Mouse (Mus musculus): ENCODE results near the gene Galnt4. TPM values are rescaled to one million over a fixed set of nuclear protein-coding genes. Genes with fewer than 3 reads are reported as not detected.

The Galnt4 gene
- 3.7 and 4.6 TPM in 2 replicates for polyA plus RNA-seq (2012; ENCODE audit: low replicate concordance)

DNA sequence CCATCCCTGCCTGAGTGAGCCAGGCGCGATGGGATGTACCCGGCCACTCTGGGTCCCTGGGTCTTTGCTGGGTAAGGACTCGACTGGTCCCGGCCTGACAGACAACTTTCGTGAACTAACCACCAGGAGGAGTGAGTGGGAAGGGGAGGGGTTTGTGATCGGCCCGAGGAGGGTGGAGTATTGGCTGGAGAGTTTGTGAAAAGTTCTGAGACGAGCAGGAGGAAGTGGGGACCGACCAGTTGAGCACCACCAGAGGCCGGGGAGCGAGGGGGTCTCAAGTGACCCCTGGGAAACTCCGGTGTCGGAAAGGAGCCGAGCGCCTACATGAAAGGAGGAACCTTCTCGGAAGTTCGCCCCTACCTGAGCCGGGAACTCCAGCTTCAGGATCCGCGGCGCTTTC is at the start of gene Galnt4:
Gene Galnt4, plus strand, starts transcription at position 196 of the 400 bp plus-strand sequence.

DNA sequence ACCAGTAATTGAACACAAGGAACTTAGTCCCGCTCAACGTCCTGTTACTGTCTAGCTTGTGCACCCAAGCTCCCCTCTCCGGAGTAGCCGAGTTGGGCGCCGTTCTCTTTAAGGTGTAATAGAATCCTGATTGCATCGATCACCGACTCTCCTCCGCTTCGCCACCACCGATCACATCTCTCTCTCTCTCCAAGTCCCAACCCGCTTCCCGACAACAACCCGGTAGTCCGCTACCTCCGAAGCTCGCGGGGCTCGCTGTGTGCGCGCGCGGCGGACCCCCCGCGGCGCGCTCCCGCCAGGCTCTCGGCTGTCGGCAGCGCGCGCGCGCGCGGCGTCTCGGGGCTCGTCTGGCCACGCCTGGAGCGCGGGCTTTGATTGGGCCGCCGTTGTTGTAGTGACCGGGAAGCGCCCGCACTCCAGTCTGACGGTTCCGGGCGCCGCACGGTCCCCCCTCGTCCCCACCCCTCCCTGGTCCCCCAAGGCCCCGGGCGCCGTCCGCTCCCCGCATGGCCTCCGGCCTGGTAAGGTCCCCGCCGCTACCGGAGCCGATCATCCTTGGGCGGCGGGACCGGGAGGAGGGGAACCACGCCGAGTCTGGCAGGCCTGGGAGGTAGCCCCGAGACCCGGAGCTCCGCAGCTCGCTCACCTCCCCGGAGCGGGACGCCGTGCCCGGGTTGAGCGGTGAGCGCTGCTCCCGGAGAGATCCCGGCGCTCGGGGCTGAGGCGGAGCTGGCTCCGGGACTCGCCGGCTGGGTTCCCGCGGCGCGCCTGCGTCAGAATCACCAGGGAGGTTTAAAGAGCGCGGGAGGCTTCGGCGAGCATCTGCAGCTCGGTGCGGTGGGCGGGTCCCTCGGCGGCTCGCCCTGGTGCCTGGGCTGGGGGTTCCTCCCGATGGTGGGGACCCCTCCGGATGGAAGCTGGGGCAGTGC is 992 bp upstream of the Galnt4 start, which contains the start of gene Poc1b:
Gene Poc1b, plus strand, starts transcription at position 334 of the 929 bp plus-strand sequence.

DNA sequence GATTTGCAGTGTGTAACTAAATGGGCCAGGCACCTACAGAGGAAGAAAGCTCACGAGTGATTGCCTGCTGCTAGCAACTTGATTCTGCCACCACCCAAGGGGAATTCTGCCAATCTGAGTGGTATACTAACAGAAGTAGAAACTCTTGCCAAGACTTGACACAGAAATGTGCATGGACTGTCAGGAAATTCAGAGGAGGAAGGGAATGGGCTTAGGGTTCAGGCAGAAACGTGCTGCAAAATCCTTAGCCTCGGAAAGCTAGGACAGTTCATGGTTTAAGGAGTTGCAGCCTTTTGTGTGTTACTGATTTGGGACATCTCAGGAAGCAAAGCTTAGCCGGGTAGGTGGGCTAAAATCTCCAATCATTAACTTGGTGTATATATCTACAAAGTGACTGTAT is 18.3 kb downstream of the Galnt4 start, which contains the start of gene Phxr2:
Gene Phxr2, minus strand, starts transcription at position 101 of the 400 bp plus-strand sequence.

Other genes with a start within 250 kb of the Galnt4 start
- 16.9 and 30.8 TPM in 2 replicates for gene Atp2b1, start 193.8 kb upstream of the Galnt4 start, polyA plus RNA-seq (2012; ENCODE audit: low replicate concordance)
- gene Poc1b, start 1.1 kb upstream of the Galnt4 start, polyA plus RNA-seq (2012; ENCODE audit: low replicate concordance) = 16.4 and 35.0 TPM in 2 replicates
- 0.24 and 0.27 TPM in 2 replicates for gene Phxr2, start 18.2 kb downstream of the Galnt4 start, polyA plus RNA-seq (2012; ENCODE audit: low replicate concordance)
- 38.2 and 48.5 TPM in 2 replicates for gene Dusp6, start 155.1 kb downstream of the Galnt4 start, polyA plus RNA-seq (2012; ENCODE audit: low replicate concordance)